Mouse (Mus musculus) heart, postnatal 14 days (tissue): ENCODE data around the gene Eif3l. TPM values are rescaled to one million over a fixed set of nuclear protein-coding genes. Genes with fewer than 3 reads are reported as not detected.

ENCODE experiments used
- DNase-seq, 2 experiments: peaks; one replicate each; pipeline ENCODE4 v3.0.0; 2021 to 2022
- intact Hi-C: fragments of 180-260 bp; cut with DNase I; formaldehyde crosslinking; loops from one replicate; pipeline ENCODE4 v1.15.1; 2025
- total RNA-seq, 2 experiments: library from RNA; stranded (reverse); gene quantifications; 2 replicates each; pipeline ENCODE4 v1.2.3; 2021

Gene Eif3l
- total RNA-seq, 2 experiments from 2014 or later: 73.8 to 81.1 TPM

GRCm38 (mm10) chr15:79143316-79143715 is 68.3 kb downstream of the Eif3l start:
- DNase-seq: no peak
- intact Hi-C loops: no loop called here

Other genes starting within 250 kb of the Eif3l start
- 10 to 100 TPM; 47.5 to 50.8 TPM for gene Cdc42ep1, start 232.6 kb upstream of the Eif3l start, total RNA-seq
- gene Lgals2, start 219.7 kb upstream of the Eif3l start, total RNA-seq: under 1 TPM in 1 of 2 experiments, not detected in 1; 0.53 TPM
- gene Gga1, start 198.0 kb upstream of the Eif3l start, total RNA-seq: 10 to 100 TPM; 38.4 to 39.7 TPM
- not detected for gene Gm49510, start 175.5 kb upstream of the Eif3l start, total RNA-seq
- 1 to 10 TPM; 4.6 to 6.3 TPM for gene Sh3bp1, start 175.4 kb upstream of the Eif3l start, total RNA-seq
- gene Pdxp, start 161.3 kb upstream of the Eif3l start, total RNA-seq: 1 to 10 TPM; 1.6 to 1.9 TPM
- gene Lgals1, start 148.5 kb upstream of the Eif3l start, total RNA-seq: 100 to 1,000 TPM; 236 to 276 TPM
- 10 to 100 TPM; 13.6 to 14.3 TPM for gene Nol12, start 140.2 kb upstream of the Eif3l start, total RNA-seq
- gene Triobp, start 127.5 kb upstream of the Eif3l start, total RNA-seq: 10 to 100 TPM; 44.6 to 49.6 TPM
- gene H1f0, start 46.7 kb upstream of the Eif3l start, total RNA-seq: 100 to 1,000 TPM; 104 to 128 TPM
- gene Galr3, start 33.3 kb upstream of the Eif3l start, total RNA-seq: not detected
- 1 to 10 TPM; 8.7 to 9.4 TPM for gene Ankrd54, start 12.3 kb upstream of the Eif3l start, total RNA-seq
- gene Micall1, start 33.7 kb downstream of the Eif3l start, total RNA-seq: 10 to 100 TPM; 61.2 to 64.9 TPM
- 100 to 1,000 TPM; 111 to 116 TPM for gene Polr2f, start 65.8 kb downstream of the Eif3l start, total RNA-seq
- gene 1700088E04Rik, start 66.1 kb downstream of the Eif3l start, total RNA-seq: 1 to 10 TPM; 1.3 to 2.7 TPM
- gene Sox10, start 90.1 kb downstream of the Eif3l start, total RNA-seq: 1 to 10 TPM; 1.6 to 1.8 TPM
- 10 to 100 TPM; 22.4 to 23.2 TPM for gene Pick1, start 154.0 kb downstream of the Eif3l start, total RNA-seq
- gene Gm49486, start 154.2 kb downstream of the Eif3l start, total RNA-seq: under 1 TPM; 0.76 to 0.98 TPM
- gene Slc16a8, start 179.6 kb downstream of the Eif3l start, total RNA-seq: under 1 TPM; 0.19 to 0.29 TPM
- gene Baiap2l2, start 210.4 kb downstream of the Eif3l start, total RNA-seq: under 1 TPM; 0.45 to 0.49 TPM